Mouse (Mus musculus) testis, adult 2 months (tissue): ENCODE results near the gene Lgr4.

Experiments
- CTCF ChIP-seq: fragments of 200-500 bp; IDR thresholded peaks from 2 replicates; pipeline ENCODE4 v1.5.1; 2012; ENCODE audit warnings: low read depth, mild to moderate bottlenecking, inconsistent platforms, low read length, moderate library complexity; ENCODE audit not compliant: control insufficient read depth, insufficient read depth, insufficient replicate concordance
- POLR2A ChIP-seq: fragments of 200-500 bp; IDR thresholded peaks from 2 replicates; pipeline ENCODE4 v1.6.1; 2012; ENCODE audit warnings: low read depth, mild to moderate bottlenecking, inconsistent platforms, low read length, moderate library complexity; ENCODE audit not compliant: control insufficient read depth

DNA sequence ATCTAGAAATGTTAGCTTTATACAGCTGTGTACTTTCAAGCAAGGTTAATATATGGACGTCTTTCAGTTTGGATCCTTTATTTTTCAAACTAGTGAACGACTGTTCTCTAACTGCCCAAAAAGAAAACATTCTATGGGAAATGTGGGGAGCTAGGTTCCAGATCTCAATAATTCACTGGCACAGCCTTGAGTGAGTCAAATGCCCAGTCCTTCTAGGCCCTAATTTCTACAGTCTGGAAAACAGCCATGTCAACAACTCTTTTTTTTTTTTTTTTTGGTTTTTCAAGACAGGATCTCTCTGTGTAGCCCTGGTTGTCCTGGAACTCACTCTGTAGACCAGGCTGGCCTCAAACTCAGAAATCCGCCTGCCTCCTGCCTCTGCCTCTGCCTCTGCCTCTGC lies 4.9 kb downstream of the Lgr4 start:
- TF ChIP-seq CTCF: no peak
- no peak for TF ChIP-seq POLR2A
